Mouse (Mus musculus) layer of hippocampus, adult 18-20 months (tissue): Measurements from ENCODE around the gene Mpzl1. TPM values are rescaled to one million over a fixed set of nuclear protein-coding genes. Genes with fewer than 3 reads are reported as not detected.

Experiments used
- DNase-seq, 2 experiments: peaks; one replicate each; pipeline ENCODE4 v3.0.0; 2022; ENCODE audit warnings: low spot score in 2 of 2
- total RNA-seq, 2 experiments: library from RNA; stranded (reverse); gene quantifications; 2 replicates each; pipeline ENCODE4 v1.2.3; 2021

Gene Mpzl1
- total RNA-seq, 2 experiments from 2014 or later: 28.4 to 31.0 TPM

DNA sequence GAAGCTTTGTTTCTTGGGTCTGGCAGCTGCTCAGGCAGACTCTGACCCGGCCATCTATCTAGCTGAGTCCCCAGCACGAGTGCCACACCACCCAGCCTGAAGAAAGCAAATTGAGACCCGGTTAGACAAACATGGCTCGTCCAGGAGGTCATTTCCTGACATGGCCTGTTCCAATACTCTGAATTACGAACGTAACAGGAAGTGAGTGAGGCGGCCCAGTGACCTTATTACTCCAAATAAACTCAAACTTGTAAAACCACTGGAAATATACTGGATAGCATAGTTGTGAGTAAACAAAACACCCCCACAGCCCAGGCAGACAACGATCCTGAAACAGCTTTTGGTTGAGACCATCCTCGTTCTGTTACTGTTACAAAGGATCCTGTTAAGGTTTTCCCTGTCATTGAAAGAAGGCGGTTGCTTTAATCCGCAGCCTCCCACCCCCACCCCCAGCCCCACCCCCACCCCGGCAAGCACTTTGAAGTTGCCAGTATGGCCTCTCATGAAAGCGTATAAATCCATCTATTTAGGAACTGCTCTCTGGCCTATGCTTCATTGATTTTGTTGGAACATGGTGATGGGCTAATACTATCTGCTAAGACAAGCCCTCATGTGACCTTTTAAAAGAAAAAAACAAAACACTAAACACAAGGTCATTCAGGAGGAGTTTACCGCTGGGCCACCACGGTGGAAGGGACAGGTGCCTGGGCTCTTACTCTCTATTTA, 17.0 kb downstream of the Mpzl1 start:
- DNase-seq: peak in 1 of 2 experiments; percentile 19

DNA sequence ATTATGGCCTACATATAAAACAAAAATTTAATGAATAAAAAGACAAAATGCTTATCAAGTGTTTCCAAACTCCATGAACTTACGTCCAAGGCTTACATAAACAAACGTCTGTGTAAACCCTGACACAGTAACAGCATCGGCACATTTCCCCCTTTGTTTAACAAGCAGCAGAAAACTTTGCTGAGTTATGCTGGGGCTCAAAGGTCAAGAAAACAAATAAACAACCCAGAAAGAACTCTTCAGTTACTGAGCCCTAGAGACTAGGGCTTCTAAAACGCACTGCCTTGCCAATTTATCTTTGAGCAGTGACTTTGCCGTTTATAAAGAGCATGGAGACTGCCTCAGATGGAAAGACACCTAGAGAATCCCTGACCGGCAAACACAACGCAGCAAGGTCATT, 17.7 kb downstream of the Mpzl1 start:
- no peak for DNase-seq

DNA sequence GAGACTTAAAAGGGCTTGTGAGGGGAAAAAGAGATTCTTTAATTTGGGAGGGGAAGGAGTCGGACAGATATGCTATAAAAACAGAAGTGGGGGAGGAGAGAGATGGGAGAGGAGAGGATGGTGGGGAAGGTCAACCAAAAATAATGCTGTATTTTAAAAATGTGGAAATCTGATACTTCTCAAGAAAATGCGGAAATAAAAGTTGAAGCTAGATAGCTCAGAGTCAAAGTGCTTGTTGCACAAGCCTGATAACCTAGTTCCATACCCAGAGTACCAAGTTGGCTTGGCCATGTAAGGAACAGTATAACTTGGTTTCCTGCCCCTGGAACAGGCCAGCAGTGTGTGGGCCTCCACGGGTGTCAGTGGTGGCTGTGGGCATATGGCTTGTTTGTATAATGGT, 19.5 kb downstream of the Mpzl1 start:
- DNase-seq: no peak

DNA sequence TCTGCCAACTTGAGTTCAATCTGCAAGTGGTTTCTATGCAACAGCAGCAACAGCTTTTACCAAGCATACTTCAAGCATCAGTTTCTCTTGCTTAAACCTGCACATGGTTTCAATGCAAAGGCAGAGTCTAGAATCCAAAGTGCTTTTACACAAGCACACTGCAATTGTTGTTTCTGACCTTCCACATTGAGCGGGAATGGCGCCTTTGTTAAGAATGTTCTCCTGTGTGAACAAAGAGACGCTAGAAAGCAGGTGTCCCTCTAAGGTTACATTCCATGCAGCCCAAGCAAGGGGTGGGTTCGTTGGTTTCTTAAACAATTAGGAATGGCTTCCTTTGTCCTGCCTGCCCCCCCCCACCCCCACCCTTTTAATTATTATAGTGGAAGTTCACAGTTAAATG, 20.4 kb downstream of the Mpzl1 start:
- no peak for DNase-seq

DNA sequence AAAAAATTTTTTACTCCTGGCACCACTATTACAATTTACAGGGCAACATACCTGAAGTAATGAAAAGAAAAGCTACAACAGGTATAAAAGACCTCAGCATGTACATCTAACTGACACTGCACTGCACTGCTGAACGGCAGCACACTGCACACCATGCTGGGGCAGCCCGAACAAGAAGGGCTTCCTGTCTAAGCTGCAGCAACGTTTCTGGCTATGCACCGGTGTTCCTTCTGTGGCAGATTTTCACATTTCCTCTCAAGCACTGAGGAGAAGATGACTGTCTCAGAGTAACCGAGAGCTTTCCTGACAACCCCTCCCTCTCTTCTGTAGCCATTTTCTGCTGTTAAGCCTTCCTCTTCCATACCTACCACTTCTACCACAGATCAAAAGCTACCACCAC, 21.6 kb downstream of the Mpzl1 start:
- no peak for DNase-seq

DNA sequence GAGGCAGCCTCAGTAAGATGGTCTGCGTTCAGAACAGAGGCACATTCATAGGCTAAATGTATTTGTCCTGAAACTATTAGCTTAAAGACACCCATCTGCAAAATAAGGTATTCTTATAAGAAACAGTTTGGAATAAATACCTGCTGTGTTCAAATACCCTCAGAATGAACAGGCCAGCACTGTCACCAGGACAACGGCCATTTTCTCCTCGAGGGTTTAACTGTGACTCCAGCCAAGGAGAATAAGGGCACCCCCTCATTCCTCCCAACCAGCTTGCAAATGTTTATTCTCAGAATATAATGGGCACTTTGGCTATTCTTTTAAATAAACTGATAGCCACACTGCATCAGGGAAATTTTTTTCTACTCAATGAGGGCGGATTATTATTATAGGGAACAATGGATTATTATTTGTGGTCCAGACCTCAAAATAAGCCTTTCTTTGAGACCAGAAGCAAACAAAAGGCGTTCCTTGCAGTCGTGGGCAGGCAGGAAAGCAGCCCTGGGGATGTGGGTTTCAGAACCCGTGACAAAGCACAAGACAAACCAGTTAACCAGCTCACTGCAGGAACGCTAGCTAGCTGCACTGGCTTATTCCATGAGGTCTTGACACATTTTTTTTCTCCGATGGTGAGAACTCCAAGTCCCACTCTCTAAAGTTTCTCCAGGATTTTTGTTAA, 23.9 kb downstream of the Mpzl1 start:
- peak in 1 of 2 experiments; percentile 47 for DNase-seq

DNA sequence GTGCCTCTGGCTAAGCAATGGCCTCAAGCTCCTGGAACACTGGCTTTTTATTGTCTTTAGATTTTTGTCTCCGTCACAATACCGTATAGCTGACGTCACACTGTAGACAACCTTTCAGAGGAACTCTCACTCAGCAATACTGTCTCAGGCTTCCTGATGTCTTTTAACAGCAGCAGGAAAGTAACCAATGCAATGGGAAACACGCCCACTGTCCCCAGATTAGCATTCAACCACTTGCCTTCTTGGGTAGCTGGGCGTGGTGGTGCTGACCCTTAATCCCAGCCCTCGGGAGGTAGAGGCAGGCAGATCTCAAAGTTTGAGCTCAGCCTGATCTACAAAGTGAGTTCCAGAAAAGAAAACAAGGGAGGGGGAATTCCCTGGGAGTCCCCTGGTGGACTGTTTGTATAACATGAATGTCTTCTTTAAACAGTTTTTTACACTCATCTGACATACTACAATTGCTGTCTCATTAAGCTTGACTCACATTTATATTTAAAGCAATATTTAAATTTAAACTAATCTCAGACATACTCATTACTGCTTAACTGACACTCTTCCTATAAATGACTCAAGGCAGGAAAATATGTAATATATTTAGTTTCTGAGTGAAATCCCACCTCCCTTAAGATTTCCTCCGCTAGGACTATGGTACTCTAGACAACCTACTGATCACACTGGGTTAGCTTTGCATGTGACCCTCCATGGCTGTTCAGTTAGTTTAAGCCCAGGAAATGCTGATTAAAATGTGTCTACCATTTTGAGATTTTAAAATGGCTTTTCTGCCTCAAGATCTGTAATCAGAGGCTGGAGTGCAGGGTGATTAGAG, 24.6 kb downstream of the Mpzl1 start:
- no peak for DNase-seq

DNA sequence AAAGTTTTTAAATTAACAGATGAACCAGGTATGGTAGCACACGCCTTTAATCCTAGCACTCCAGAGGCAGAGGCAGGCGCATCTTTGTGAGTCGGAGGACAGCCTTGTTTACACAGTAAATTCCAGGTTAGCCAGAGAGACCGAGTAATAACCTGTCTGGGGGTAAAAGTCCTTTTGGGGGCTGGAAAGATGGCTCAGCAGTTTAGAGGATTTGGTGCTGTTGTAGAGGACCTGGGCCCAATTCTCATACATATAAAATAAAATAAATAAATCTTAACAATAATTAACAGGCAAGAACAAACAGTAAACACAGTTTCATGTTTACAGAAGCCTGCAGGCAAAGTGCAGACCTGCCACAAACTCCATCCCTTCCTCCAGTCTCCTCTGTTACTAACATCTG, 25.4 kb downstream of the Mpzl1 start:
- DNase-seq: no peak

DNA sequence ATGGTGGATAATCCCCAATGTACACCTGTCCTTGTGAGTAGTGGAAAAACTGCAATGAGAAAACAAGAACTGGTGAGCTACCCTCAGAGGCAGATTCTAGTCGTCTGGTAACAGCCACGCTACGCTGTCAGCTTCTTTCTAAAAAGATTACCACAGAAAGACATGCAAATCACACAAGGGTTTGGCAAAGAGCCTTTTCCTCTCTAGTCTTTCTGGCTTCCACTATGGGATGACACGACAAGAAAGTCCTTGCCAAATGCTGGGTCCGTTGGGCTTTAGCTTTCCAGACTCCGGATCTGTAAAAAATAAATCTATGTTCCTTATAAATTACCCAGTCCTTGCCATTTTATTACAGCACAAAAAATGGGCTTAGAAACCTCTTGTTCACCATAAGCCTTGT, 28.6 kb downstream of the Mpzl1 start:
- peak; percentile 18 to 41 for DNase-seq

DNA sequence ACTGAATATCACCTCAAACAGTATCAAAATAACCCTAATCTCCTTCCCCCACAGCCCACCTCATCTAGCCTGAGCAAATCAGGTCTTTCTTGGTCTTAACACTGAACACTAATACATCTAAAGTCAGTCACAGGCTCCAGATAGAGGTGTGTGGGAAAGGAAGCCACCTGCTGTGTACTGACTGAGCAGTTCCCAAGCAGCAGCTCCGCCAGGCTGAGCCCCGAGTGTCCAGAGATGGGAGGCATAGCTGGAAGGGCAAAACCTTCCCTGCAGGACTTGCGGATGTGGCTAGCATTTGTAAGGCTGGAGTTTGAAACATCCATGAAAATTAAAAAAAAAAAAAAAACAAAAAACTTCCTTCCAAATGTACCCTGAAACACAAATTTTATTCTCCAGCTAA, 29.2 kb downstream of the Mpzl1 start:
- no peak for DNase-seq

DNA sequence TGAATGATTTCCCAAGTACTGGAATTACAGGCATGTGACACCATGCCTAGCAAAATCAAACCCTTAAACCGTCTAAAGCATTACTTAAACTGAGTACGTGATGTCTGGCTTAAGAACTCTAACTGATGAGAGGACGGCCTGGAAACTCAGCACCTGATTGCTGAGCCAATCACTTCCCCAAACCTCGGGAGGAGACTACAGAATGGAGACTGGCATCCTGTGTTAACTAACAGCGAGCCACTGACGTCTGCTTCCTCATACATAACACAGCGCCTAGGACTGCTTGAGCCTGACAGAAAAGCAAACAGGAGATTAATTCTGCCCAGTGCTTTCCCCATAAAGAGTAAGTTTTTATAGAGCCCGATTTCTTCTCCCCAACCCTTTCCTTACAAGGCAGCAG, 30.1 kb downstream of the Mpzl1 start:
- DNase-seq: no peak

DNA sequence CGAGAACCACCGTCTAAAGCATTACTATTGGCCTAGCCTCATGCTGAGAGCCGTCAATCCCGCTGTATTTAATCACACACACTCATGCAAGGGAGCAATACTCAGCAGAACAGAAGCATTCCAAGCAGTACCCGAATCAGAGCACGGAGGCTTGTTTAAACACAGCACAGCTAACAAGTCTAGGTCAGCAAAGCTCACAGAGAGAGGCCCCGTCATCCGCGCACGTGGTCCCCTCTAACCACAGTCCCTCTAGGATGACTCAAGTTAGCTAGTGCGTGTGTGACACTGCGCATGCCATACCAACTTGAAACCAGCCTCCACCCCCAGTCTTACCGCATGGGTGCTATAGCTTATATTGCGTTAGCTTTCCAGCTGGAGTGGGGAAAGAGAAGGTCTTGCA, 31.1 kb downstream of the Mpzl1 start:
- no peak for DNase-seq

DNA sequence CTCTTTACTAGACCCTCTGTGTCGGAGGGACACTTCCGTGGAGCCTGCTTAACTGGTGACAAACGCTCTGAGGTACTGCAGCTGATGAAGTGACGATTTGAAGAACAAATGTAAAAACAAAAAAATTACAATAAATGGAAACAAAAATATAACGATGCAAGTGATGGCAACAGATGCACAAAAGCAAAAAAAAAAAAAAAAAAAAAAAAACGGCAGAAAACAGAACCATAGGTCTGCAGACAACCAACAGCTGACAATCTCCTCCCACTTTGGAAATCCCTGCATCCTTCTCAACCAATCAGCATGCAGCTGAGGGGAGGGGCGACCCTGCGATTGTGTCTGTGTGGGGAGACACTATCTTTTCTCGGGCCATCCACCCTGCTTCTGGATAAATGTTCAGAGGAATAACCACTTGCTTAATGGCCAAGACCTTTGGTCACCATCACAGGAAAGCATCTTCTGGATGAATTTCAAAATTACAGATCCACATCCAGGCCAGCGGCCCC, 32.5 kb downstream of the Mpzl1 start:
- DNase-seq: no peak

DNA sequence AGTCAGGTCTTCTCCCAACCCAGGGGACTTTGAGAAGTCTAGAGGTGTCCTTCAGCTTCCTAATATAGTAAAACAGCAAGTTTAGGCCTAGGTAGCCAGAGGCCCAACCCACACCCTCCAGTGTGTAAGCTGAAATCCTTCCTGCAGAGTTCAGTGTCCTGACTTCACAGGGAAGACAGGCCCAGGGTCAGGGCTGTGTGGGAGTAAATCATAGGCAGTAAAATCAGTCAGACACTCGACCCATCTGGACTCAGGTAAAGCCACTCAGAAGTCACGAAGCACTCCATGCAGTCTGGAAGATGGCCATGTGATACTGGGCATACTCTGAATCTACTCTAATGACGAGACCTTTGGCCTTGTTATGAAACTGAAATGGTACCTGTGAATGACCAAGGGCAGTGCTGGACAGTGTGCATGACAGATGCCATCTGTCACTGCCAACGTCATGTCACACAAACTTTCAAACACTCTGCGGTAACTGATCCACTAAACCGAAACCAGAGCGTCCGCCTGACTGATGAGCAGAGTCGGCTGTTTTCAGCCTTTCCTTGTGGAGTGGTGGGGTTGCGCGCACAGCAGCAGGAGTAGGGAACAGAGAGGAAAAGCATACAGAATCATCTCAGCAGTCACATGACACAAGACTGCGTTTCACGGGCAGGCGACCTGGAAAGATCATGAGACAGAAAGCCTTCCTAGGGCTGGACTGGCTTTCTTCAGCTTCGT, 39.5 kb downstream of the Mpzl1 start:
- no peak for DNase-seq

DNA sequence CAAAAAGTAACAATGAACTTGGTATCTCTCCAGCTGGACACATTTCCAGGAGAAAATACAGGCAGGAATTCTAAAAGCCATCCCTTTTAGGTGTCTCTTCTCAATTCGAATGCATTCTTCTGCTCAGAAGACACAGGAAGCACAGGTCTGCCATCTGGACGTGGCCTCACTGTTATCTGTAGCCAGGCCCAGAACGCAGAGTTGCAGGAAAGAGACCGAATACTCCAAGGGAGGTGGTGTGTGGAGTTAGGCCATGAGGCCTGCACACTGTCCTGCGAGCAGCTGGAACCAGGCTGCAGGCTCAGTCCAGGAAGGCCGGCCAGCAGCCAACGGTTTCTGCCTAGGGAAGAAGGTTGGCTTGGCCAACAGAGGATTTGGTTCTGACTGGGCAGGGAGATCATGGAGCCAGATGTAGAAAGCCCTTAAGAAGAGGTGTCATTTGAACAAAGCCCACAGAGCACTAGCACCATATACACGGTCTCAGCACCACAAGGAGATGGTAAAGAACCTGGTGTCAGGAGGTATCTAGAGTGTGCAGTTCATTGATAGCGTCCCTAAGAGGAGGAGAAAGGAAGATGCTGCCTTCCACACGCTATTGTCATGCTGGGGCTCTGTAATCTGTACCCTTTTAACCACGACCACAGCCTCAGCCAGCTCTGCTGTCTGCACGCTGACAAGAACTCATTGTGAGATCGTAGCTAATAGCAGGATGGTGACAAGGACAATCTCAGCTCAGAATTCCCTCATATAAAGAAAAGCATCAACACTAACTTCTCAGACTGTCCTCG, 41.8 kb downstream of the Mpzl1 start:
- no peak for DNase-seq

DNA sequence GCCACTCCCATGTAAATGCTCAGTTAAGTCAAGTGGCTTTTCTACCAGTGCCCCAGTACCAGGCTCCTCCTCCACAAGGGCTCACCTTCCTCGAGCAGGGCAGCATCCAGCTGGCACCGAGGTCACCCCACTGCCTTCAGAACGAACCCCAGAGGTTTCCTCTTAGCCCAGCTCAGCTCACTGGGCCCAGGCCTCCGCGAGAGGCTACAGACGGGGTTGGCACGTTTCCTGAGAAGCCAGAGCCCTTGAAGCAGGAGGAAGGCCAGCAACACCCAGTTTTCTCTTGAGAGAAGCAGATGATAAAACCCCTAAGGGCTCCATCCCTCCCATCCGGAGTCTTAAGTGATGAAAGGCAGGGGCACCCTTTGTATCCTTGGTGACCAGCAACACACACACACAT, 43.6 kb downstream of the Mpzl1 start:
- no peak for DNase-seq

DNA sequence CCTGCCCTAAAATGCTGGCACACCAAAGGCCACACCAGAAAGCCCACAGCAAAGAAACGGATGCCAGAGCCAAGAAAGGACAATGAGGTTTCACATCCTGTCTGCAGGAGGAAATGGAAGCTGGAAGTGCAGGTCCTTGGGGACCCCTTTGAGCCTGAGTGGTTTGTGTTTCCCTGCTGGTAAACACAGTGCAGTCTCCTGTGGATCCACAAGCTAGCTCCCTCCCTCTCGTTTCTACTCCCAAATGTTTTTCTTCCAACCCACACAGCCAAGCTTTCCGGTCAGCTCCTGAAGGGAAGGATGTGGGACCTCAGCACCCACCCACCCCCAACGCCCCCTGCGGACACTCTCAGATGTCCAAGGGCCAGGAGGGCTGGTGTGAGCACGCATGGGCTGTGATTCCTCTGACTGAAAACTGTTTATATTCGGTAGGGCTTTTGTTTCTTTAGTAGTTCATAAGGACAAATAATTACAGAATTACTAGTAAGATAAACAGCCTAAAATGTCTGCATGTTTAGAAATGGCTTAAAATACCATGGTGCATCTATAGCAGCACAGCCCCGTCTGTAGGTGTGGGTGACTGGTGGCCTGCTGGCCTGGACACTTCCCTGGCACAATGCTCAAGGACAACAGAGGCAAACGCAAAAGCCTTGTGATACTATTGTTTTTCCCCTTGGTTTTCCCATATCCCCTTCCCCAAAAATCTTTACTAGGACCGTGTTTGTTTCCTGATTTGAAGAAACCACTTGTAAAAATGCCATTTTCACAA, 44.9 kb downstream of the Mpzl1 start:
- no peak for DNase-seq

DNA sequence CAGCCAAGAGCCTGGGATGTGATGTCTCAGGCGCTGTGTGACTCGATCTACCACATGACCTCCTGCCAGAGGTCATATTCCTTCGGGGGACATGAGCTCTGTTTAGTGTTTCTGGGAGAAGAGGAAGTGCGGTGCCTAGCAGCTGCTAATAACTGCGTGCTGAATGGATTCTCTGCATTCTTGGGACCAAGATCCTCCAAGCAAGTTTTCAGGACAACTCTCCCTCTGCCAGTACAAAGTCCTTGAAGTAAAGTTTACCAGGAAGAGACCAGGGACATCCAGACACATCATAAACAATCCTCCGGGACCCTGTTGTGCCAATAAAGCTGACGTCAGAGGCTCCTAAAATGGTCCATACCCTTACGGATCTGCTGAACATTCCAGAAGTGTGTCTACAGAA, 46.5 kb downstream of the Mpzl1 start:
- no peak for DNase-seq

DNA sequence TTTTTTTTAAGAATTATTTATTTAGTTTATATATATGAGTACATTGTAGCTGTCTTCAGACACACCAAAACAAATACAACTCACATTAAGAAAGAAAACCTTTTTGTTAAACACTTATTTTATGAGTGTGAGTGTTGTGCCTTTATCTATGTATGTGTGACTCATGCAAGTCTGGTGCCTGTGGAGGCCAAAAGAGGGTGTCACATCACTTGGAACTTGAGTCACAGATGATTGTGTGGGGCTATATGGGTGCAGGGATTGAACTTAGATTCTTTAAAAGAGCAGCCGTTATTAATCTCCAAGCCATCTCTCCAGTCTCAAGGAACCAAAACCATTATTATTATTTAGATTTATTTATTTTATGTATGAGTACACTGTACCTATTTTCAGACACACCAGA, 48.0 kb downstream of the Mpzl1 start:
- no peak for DNase-seq
